9 mouse cellular contexts compared by ENCODE assay signal in genomic region chr4:130801624-130802329, GRCm38 (mm10). TPM values are rescaled to one million over a fixed set of nuclear protein-coding genes. Genes with fewer than 3 reads are reported as not detected.
DNase-seq lines count a peak whose midpoint lies in the region; ATAC-seq lines count a peak whose summit lies in the region.
"Had no signal": no experiment of that assay in that cellular context is flagged by ENCODE, and none has a peak within 500 bp of the region (broad histone marks: within the 10 kb centered on the region; RNA-seq: fewer than 3 reads in every experiment).

No protein-coding gene starts in this region.

- no peak overlapping the region for H3K4me2 ChIP-seq in neural tube, embryonic 11.5 days (ENCODE audit: low read depth)
- H3K4me2 ChIP-seq in embryonic facial prominence, embryonic 14.5 days (ENCODE audit: low read depth, low read length) = no peak overlapping the region
- H3K4me2 ChIP-seq in hindbrain, embryonic 15.5 days = no peak overlapping the region
- H3K4me2 ChIP-seq: embryonic facial prominence, embryonic 13.5 days had no signal

- H3K9ac ChIP-seq in neural tube, embryonic 11.5 days (ENCODE audit: low read length) = no peak overlapping the region
- H3K9ac ChIP-seq in embryonic facial prominence, embryonic 14.5 days (ENCODE audit: low read depth, low read length) = 0 out of 2 replicates have a peak overlapping the region, but pooled peaks have one; percentile 25
- no peak overlapping the region for H3K9ac ChIP-seq in hindbrain, embryonic 15.5 days
- H3K9ac ChIP-seq: embryonic facial prominence, embryonic 13.5 days had no signal

- no peak overlapping the region for H3K27ac ChIP-seq in neural tube, embryonic 11.5 days (ENCODE audit: low read depth, low read length)
- H3K27ac ChIP-seq in embryonic facial prominence, embryonic 14.5 days (replicated peaks; ENCODE audit: low read depth, low read length) = no peak overlapping the region; the same call in 1 of the 2 replicates
- H3K27ac ChIP-seq in hindbrain, embryonic 15.5 days (replicated peaks) = peak overlapping the region; percentile 40
- H3K27ac ChIP-seq: embryonic facial prominence, embryonic 13.5 days had no signal

- H3K36me3 ChIP-seq in neural tube, embryonic 11.5 days (ENCODE audit: control insufficient read depth, insufficient read depth, low read length) = no peaks in the 10 kb centered on the region
- H3K36me3 ChIP-seq in embryonic facial prominence, embryonic 14.5 days (ENCODE audit: control insufficient read depth, insufficient read depth, low read length) = no peaks in the 10 kb centered on the region
- H3K36me3 ChIP-seq in hindbrain, embryonic 15.5 days = no peaks in the 10 kb centered on the region
- no peaks in the 10 kb centered on the region for H3K36me3 ChIP-seq in splenic B cell, adult 2 months (ENCODE audit: control insufficient read depth, insufficient read depth, low read length, poor library complexity, severe bottlenecking)

- H3K27me3 ChIP-seq in neural tube, embryonic 11.5 days (ENCODE audit: control insufficient read depth, insufficient read depth, low read length) = no peaks in the 10 kb centered on the region
- no peaks in the 10 kb centered on the region for H3K27me3 ChIP-seq in embryonic facial prominence, embryonic 14.5 days (replicated peaks; ENCODE audit: control insufficient read depth, insufficient read depth, low read length)
- no peaks in the 10 kb centered on the region for H3K27me3 ChIP-seq in hindbrain, embryonic 15.5 days
- no peaks in the 10 kb centered on the region; the same call in 1 of the 2 replicates for H3K27me3 ChIP-seq in splenic B cell, adult 2 months (ENCODE audit: control insufficient read depth, insufficient read depth, low read length, poor library complexity, severe bottlenecking)
- H3K27me3 ChIP-seq: embryonic facial prominence, embryonic 13.5 days had no signal

- peak; percentile 55 for DNase-seq in neural tube, embryonic 11.5 days (ENCODE audit: low spot score)
- no peak for DNase-seq in neural tube, embryonic 10.5 days (ENCODE audit: extremely low spot score, low spot score)
- peak; percentile 84 for DNase-seq in embryonic facial prominence, embryonic 14.5 days (ENCODE audit: low spot score)
- peak; percentile 76 for DNase-seq in splenic B cell, adult 2 months (ENCODE audit: low read depth, low spot score)
- no peak for DNase-seq in urinary bladder, postnatal 14 days (ENCODE audit: low spot score)
- no peak for DNase-seq in cerebellum, adult 9-10 months
- no peak for DNase-seq in cerebellum, adult 11 months

- ATAC-seq in neural tube, embryonic 11.5 days (ENCODE audit: insufficient read depth, low FRiP score, low TSS enrichment) = no peak
- ATAC-seq in embryonic facial prominence, embryonic 14.5 days (ENCODE audit: low read depth) = peak; percentile 42; the same call in 1 of the 2 replicates
- ATAC-seq in hindbrain, embryonic 15.5 days (ENCODE audit: low FRiP score, low read depth) = no peak

- H3K4me1 ChIP-seq in neural tube, embryonic 11.5 days (ENCODE audit: control insufficient read depth, insufficient read depth, low read length) = peaks cover 39% of the 10 kb centered on the region
- peaks cover 45% of the 10 kb centered on the region for H3K4me1 ChIP-seq in embryonic facial prominence, embryonic 14.5 days (ENCODE audit: control insufficient read depth, insufficient read depth, low read length)
- peaks cover 93% of the 10 kb centered on the region for H3K4me1 ChIP-seq in hindbrain, embryonic 15.5 days (replicated peaks)

- no peaks in the 10 kb centered on the region for H3K9me3 ChIP-seq in neural tube, embryonic 11.5 days (ENCODE audit: control insufficient read depth, low read length)
- H3K9me3 ChIP-seq in embryonic facial prominence, embryonic 14.5 days (ENCODE audit: control insufficient read depth, low read length) = no peaks in the 10 kb centered on the region
- H3K9me3 ChIP-seq in hindbrain, embryonic 15.5 days = no peaks in the 10 kb centered on the region
- H3K9me3 ChIP-seq: embryonic facial prominence, embryonic 13.5 days had no signal

- WGBS in neural tube, embryonic 11.5 days = 60% methylated on average over 10 of the region's 10 CpGs
- 58% methylated on average over 10 of the region's 10 CpGs for WGBS in embryonic facial prominence, embryonic 14.5 days
- WGBS in hindbrain, embryonic 15.5 days = 41% methylated on average over 8 of the region's 10 CpGs

- H3K4me3 ChIP-seq in neural tube, embryonic 11.5 days (ENCODE audit: low read depth, low read length) = no peak overlapping the region
- H3K4me3 ChIP-seq in embryonic facial prominence, embryonic 14.5 days (ENCODE audit: low read depth, low read length) = no peak overlapping the region
- H3K4me3 ChIP-seq in hindbrain, embryonic 15.5 days = no peak overlapping the region
- H3K4me3 ChIP-seq: embryonic facial prominence, embryonic 13.5 days had no signal

RNA-seq across cellular contexts. Expression of gene Sdc3, which starts 9.4 kb away (rescaled TPM):
- 22.3 and 23.2 TPM in 2 replicates for polyA plus RNA-seq in neural tube, embryonic 11.5 days (2014; fragmentation: Nextera tagmentation; extraction: Ambion mirVana)
- polyA plus RNA-seq in embryonic facial prominence, embryonic 14.5 days (2014; fragmentation: Nextera tagmentation; extraction: Ambion mirVana) = 34.7 and 35.7 TPM in 2 replicates
- polyA plus RNA-seq in hindbrain, embryonic 15.5 days (2015; fragmentation: Nextera tagmentation; extraction: Ambion mirVana) = 146 and 182 TPM in 2 replicates

Comparison
In these comparisons a context has a peak if more than half of its experiments do, and no peak if none do; other contexts are left out.
1. DNase-seq: peak in neural tube, embryonic 11.5 days (single experiment), embryonic facial prominence, embryonic 14.5 days (single experiment) and splenic B cell, adult 2 months (single experiment); none in neural tube, embryonic 10.5 days (single experiment), urinary bladder, postnatal 14 days (single experiment), cerebellum, adult 9-10 months (single experiment) and cerebellum, adult 11 months (single experiment).